Mouse (Mus musculus) E14TG2a.4 (cell line): ENCODE measurements around the gene Hba-x.

Experiments
- H3K27me3 ChIP-seq: 2 replicates; pipeline ENCODE4 v1.6.1; 2014; ENCODE audit warnings: low read length, control low read depth; ENCODE audit not compliant: insufficient read depth
- H3K36me3 ChIP-seq: 2 replicates; pipeline ENCODE4 v1.6.1; 2014; ENCODE audit warnings: low read length, control low read depth; ENCODE audit not compliant: insufficient read depth
- H3K4me1 ChIP-seq: replicated peaks from 2 replicates; pipeline ENCODE4 v1.6.1; 2014; ENCODE audit warnings: low read depth, low read length, control low read depth
- H3K4me3 ChIP-seq: replicated peaks from 2 replicates; pipeline ENCODE4 v1.5.1; 2014; ENCODE audit warnings: mild to moderate bottlenecking, low read length
- H3K9me3 ChIP-seq: 2 replicates; pipeline ENCODE4 v1.6.1; 2014; ENCODE audit warnings: low read length, control low read depth
- CTCF ChIP-seq: conservative IDR thresholded peaks from 2 replicates; pipeline ENCODE4 v1.5.1; 2014; ENCODE audit warnings: low read length
- NANOG ChIP-seq: IDR thresholded peaks from 2 replicates; pipeline ENCODE4 v1.6.1; 2014; ENCODE audit warnings: borderline replicate concordance, low read length, mixed read lengths
- POU5F1 ChIP-seq: IDR thresholded peaks from 2 replicates; pipeline ENCODE4 v1.6.1; 2014; ENCODE audit warnings: low read length, borderline replicate concordance

The Hba-x gene

GRCm38 (mm10) chr11:32235646-32236045, 40.6 kb upstream of the Hba-x start:
- H3K4me1 ChIP-seq: peaks cover 13% of the 10 kb centered on the region
- H3K4me3 ChIP-seq: no peak overlapping the region
- TF ChIP-seq NANOG: no peak
- H3K36me3 ChIP-seq: peaks cover 91% of the 10 kb centered on the region
- no peaks in the 10 kb centered on the region for H3K27me3 ChIP-seq
- H3K9me3 ChIP-seq: no peaks in the 10 kb centered on the region

GRCm38 (mm10) chr11:32236132-32236531, 40.1 kb upstream of the Hba-x start:
- TF ChIP-seq CTCF (no peak), POU5F1 (no peak), NANOG (no peak)
- no peaks in the 10 kb centered on the region for H3K9me3 ChIP-seq
- H3K27me3 ChIP-seq: no peaks in the 10 kb centered on the region

GRCm38 (mm10) chr11:32236712-32237410, 39.3 kb upstream of the Hba-x start:
- H3K36me3 ChIP-seq: peaks cover 91% of the 10 kb centered on the region
- TF ChIP-seq POU5F1: no peak
- peak; percentile 80 for TF ChIP-seq CTCF

More at GRCm38 (mm10) chr11:32236132-32236531, 40.1 kb upstream of the Hba-x start:
- Histone ChIP-seq H3K36me3 (peaks cover 91% of the 10 kb centered on the region), H3K4me1 (peaks cover 13% of the 10 kb centered on the region), H3K4me3 (no peak overlapping the region)

GRCm38 (mm10) chr11:32237411-32237795, 38.8 kb upstream of the Hba-x start:
- TF ChIP-seq POU5F1 (no peak), CTCF (no peak), NANOG (no peak)
- Histone ChIP-seq H3K9me3 (no peaks in the 10 kb centered on the region), H3K36me3 (peaks cover 91% of the 10 kb centered on the region), H3K4me3 (no peak overlapping the region), H3K27me3 (no peaks in the 10 kb centered on the region), H3K4me1 (peaks cover 13% of the 10 kb centered on the region)

More at GRCm38 (mm10) chr11:32236712-32237410, 39.3 kb upstream of the Hba-x start:
- Histone ChIP-seq H3K9me3 (no peaks in the 10 kb centered on the region), H3K4me1 (peaks cover 13% of the 10 kb centered on the region), H3K4me3 (no peak overlapping the region), H3K27me3 (no peaks in the 10 kb centered on the region)

- Histone ChIP-seq H3K4me3 (no peak overlapping the region), H3K36me3 (peaks cover 90% of the 10 kb centered on the region), H3K9me3 (no peaks in the 10 kb centered on the region), H3K27me3 (no peaks in the 10 kb centered on the region), H3K4me1 (peaks cover 12% of the 10 kb centered on the region)
- TF ChIP-seq NANOG: no peak
- peak; percentile 94 for TF ChIP-seq CTCF
- no peak for TF ChIP-seq POU5F1
Measured at GRCm38 (mm10) chr11:32238093-32238860, 37.9 kb upstream of the Hba-x start.

GRCm38 (mm10) chr11:32241391-32241790, 34.8 kb upstream of the Hba-x start:
- Histone ChIP-seq H3K4me1 (peaks cover 23% of the 10 kb centered on the region), H3K36me3 (peaks cover 78% of the 10 kb centered on the region), H3K9me3 (no peaks in the 10 kb centered on the region), H3K27me3 (no peaks in the 10 kb centered on the region), H3K4me3 (no peak overlapping the region)
- TF ChIP-seq NANOG: no peak
- no peak for TF ChIP-seq CTCF
- TF ChIP-seq POU5F1: no peak

GRCm38 (mm10) chr11:32242209-32242608, 34.0 kb upstream of the Hba-x start:
- Histone ChIP-seq H3K4me3 (no peak overlapping the region), H3K9me3 (no peaks in the 10 kb centered on the region), H3K27me3 (no peaks in the 10 kb centered on the region), H3K36me3 (peaks cover 78% of the 10 kb centered on the region), H3K4me1 (peaks cover 23% of the 10 kb centered on the region)
- TF ChIP-seq NANOG: no peak
- TF ChIP-seq CTCF: no peak
- TF ChIP-seq POU5F1: no peak

- Histone ChIP-seq H3K36me3 (peaks cover 79% of the 10 kb centered on the region), H3K9me3 (no peaks in the 10 kb centered on the region), H3K4me3 (0 out of 2 replicates have a peak overlapping the region, but pooled peaks have one; percentile 1), H3K27me3 (no peaks in the 10 kb centered on the region), H3K4me1 (peaks cover 19% of the 10 kb centered on the region)
- no peak for TF ChIP-seq POU5F1
- no peak for TF ChIP-seq CTCF
- no peak for TF ChIP-seq NANOG
Measured at GRCm38 (mm10) chr11:32243205-32243955, 32.8 kb upstream of the Hba-x start.
